Mouse (Mus musculus) liver, postnatal 0 days (tissue): Measurements from ENCODE around the gene Donson. TPM values are rescaled to one million over a fixed set of nuclear protein-coding genes. Genes with fewer than 3 reads are reported as not detected.

Experiments used
- ATAC-seq: fragments of 200-750 bp; cut with Nextera tagmentation; 2 replicates; pipeline ENCODE4 v1.8.0; 2017; ENCODE audit warnings: mild to moderate bottlenecking, moderate library complexity
- DNase-seq: peaks from one replicate; pipeline ENCODE4 v3.0.0-alpha.2; 2016
- H3K27ac ChIP-seq: fragments of 300-500 bp; sonication (generic); 2 replicates; pipeline ENCODE4 v1.5.1; 2014; ENCODE audit warnings: antibody characterized with exemption, moderate library complexity, mild to moderate bottlenecking, low read depth
- H3K27me3 ChIP-seq: fragments of 300-500 bp; sonication (generic); 2 replicates; pipeline ENCODE4 v1.6.1; 2014; ENCODE audit warnings: low read length, control low read depth, mixed read lengths; ENCODE audit not compliant: insufficient read depth
- H3K36me3 ChIP-seq: fragments of 300-500 bp; sonication (generic); replicated peaks from 2 replicates; pipeline ENCODE4 v1.6.1; 2014; ENCODE audit warnings: mild to moderate bottlenecking, control low read depth, low read length, moderate library complexity, mixed read lengths; ENCODE audit not compliant: insufficient read depth
- H3K4me1 ChIP-seq: fragments of 300-500 bp; sonication (generic); 2 replicates; pipeline ENCODE4 v1.6.1; 2014; ENCODE audit warnings: antibody characterized with exemption, mild to moderate bottlenecking, control low read depth; ENCODE audit not compliant: insufficient read depth
- H3K4me2 ChIP-seq: fragments of 300-500 bp; sonication (generic); 2 replicates; pipeline ENCODE4 v1.6.1; 2014; ENCODE audit warnings: low read depth, mild to moderate bottlenecking, low read length, moderate library complexity, mixed read lengths
- H3K4me3 ChIP-seq: fragments of 300-500 bp; sonication (generic); 2 replicates; pipeline ENCODE4 v1.5.1; 2014; ENCODE audit warnings: low read depth, low read length
- H3K9ac ChIP-seq: fragments of 300-500 bp; sonication (generic); replicated peaks from 2 replicates; pipeline ENCODE4 v1.6.1; 2014; ENCODE audit warnings: mild to moderate bottlenecking, moderate library complexity
- H3K9me3 ChIP-seq: fragments of 300-500 bp; sonication (generic); 2 replicates; pipeline ENCODE4 v1.6.1; 2016; ENCODE audit warnings: mild to moderate bottlenecking, control low read depth, low read length, mixed read lengths
- CTCF ChIP-seq: sonication (generic); IDR thresholded peaks from 2 replicates; pipeline ENCODE4 v1.5.1; 2016; ENCODE audit warnings: antibody characterized with exemption, low read depth
- EP300 ChIP-seq: IDR thresholded peaks from 2 replicates; pipeline ENCODE4 v1.6.1; 2016; ENCODE audit warnings: antibody characterized with exemption, low read depth, mild to moderate bottlenecking
- WGBS: fragments of 180-500 bp; shearing (Covaris S2); extraction: QIAGEN DNeasy Blood & Tissue Kit; methylation state at CpG from one replicate; pipeline ENCODE4 v1.1.7; 2014; ENCODE audit not compliant: insufficient replicate concordance; 5-methylcytosine and 5-hydroxymethylcytosine counted together
- polyA plus RNA-seq: library from polyadenylated mRNA; unstranded; fragments of >200 nt; fragmentation: Nextera tagmentation; extraction: Ambion mirVana; gene quantifications from 2 replicates; pipeline ENCODE4 v1.2.1, GENCODE M21; 2015

Gene Donson
- 12.4 and 14.2 TPM in 2 replicates for polyA plus RNA-seq

GRCm38 (mm10) chr16:91688619-91689334, at the start of gene Donson:
Gene Donson (minus strand): TSS chr16:91688770.
- H3K4me1 ChIP-seq: peaks cover 13% of the 10 kb centered on the region
- DNase-seq: peak; percentile 98
- ATAC-seq: peak; percentile 99
- H3K9me3 ChIP-seq: no peaks in the 10 kb centered on the region
- WGBS: under 1% methylated on average over 71 of the region's 71 CpGs
- peak within 1 kb of the TSS; percentile 97 for H3K4me3 ChIP-seq
- H3K4me2 ChIP-seq: peak within 1 kb of the TSS; percentile 98
- peak within 1 kb of the TSS; percentile 84 for H3K27ac ChIP-seq
- TF ChIP-seq EP300: no peak
- TF ChIP-seq CTCF: no peak
- H3K9ac ChIP-seq: peak within 1 kb of the TSS; percentile 99
- peaks cover 32% of the 10 kb centered on the region for H3K36me3 ChIP-seq
- no peaks in the 10 kb centered on the region for H3K27me3 ChIP-seq

- no peak for ATAC-seq
- TF ChIP-seq CTCF (no peak), EP300 (no peak)
- H3K4me3 ChIP-seq: no peak overlapping the region
- no peaks in the 10 kb centered on the region for H3K36me3 ChIP-seq
- H3K4me2 ChIP-seq: peak overlapping the region; percentile 10; the same call in 1 of the 2 replicates
- no peak overlapping the region for H3K9ac ChIP-seq
- H3K4me1 ChIP-seq: peaks cover 30% of the 10 kb centered on the region
- peaks cover 10% of the 10 kb centered on the region for H3K27me3 ChIP-seq
- H3K27ac ChIP-seq: peak overlapping the region; percentile 58
- no peak for DNase-seq
- H3K9me3 ChIP-seq: no peaks in the 10 kb centered on the region
- WGBS: 59% methylated on average over 7 of the region's 7 CpGs
Observed at GRCm38 (mm10) chr16:91736046-91736816, 47.7 kb upstream of the Donson start.

GRCm38 (mm10) chr16:91734771-91735170, 46.2 kb upstream of the Donson start:
- DNase-seq: no peak

GRCm38 (mm10) chr16:91732816-91733215, 44.2 kb upstream of the Donson start:
- H3K9ac ChIP-seq: no peak overlapping the region

More at GRCm38 (mm10) chr16:91734771-91735170, 46.2 kb upstream of the Donson start:
- ATAC-seq: 0 out of 2 replicates have a peak, but pooled peaks have one; percentile 30
- Histone ChIP-seq H3K27ac (peak overlapping the region; percentile 58; the same call in 1 of the 2 replicates), H3K27me3 (peaks cover 12% of the 10 kb centered on the region), H3K9ac (no peak overlapping the region), H3K4me2 (0 out of 2 replicates have a peak overlapping the region, but pooled peaks have one; percentile 1), H3K4me3 (no peak overlapping the region), H3K4me1 (peaks cover 28% of the 10 kb centered on the region), H3K9me3 (no peaks in the 10 kb centered on the region), H3K36me3 (no peaks in the 10 kb centered on the region)
- TF ChIP-seq EP300 (no peak), CTCF (no peak)
- 28% methylated on average over 5 of the region's 5 CpGs for WGBS

DNA sequence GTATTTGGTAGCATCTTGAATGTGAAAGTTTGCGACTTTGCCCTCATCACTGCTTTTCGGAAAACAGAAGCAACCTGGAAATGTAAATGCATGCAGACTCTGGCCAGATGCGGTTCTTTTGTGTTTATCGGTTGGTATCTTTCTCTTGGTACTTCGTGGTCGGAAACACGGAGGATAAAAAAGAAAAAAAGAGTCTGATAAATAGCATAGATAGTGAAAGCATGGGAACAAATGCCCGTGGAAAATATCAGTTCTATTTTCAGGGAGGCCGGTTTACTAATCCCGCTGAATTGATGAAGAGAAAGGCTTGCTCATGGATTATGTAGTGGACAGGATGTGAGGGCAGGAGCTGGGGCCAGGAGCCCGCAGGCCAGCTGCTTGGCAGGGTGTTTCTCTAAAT, 41.9 kb upstream of the Donson start:
- H3K9me3 ChIP-seq: no peaks in the 10 kb centered on the region
- peak overlapping the region; percentile 82 for H3K27ac ChIP-seq
- peaks cover 13% of the 10 kb centered on the region for H3K27me3 ChIP-seq
- H3K4me2 ChIP-seq: peak overlapping the region; percentile 95
- H3K4me3 ChIP-seq: peak overlapping the region; percentile 85
- TF ChIP-seq EP300: no peak
- TF ChIP-seq CTCF: no peak
- DNase-seq (no peak), ATAC-seq (no peak)
- H3K4me1 ChIP-seq: peaks cover 25% of the 10 kb centered on the region
- H3K9ac ChIP-seq: peak overlapping the region; percentile 74
- 2% methylated on average over 11 of the region's 11 CpGs for WGBS
- no peaks in the 10 kb centered on the region for H3K36me3 ChIP-seq

More at GRCm38 (mm10) chr16:91732816-91733215, 44.2 kb upstream of the Donson start:
- WGBS: 32% methylated on average over 2 of the region's 2 CpGs
- Histone ChIP-seq H3K27ac (no peak overlapping the region), H3K4me2 (no peak overlapping the region), H3K36me3 (no peaks in the 10 kb centered on the region), H3K4me3 (no peak overlapping the region), H3K9me3 (no peaks in the 10 kb centered on the region), H3K27me3 (peaks cover 13% of the 10 kb centered on the region), H3K4me1 (peaks cover 25% of the 10 kb centered on the region)
- DNase-seq (no peak), ATAC-seq (no peak)
- TF ChIP-seq CTCF (no peak), EP300 (no peak)
